Mouse (Mus musculus) neural tube, embryonic 15.5 days (tissue): ENCODE results near the gene Ctsh. TPM values are rescaled to one million over a fixed set of nuclear protein-coding genes. Genes with fewer than 3 reads are reported as not detected.

Experiments used
- ATAC-seq: fragments of 200-750 bp; cut with Nextera tagmentation; 2 replicates; pipeline ENCODE4 v1.8.0; 2017; ENCODE audit warnings: mild to moderate bottlenecking, moderate TSS enrichment, moderate library complexity; ENCODE audit not compliant: low FRiP score
- H3K27ac ChIP-seq: fragments of 300-500 bp; sonication (generic); replicated peaks from 2 replicates; pipeline ENCODE4 v1.5.1; 2015; ENCODE audit warnings: mild to moderate bottlenecking, inconsistent platforms
- H3K27me3 ChIP-seq: fragments of 300-500 bp; sonication (generic); replicated peaks from 2 replicates; pipeline ENCODE4 v1.6.1; 2015; ENCODE audit warnings: inconsistent platforms
- H3K36me3 ChIP-seq: fragments of 300-500 bp; sonication (generic); 2 replicates; pipeline ENCODE4 v1.6.1; 2015; ENCODE audit warnings: inconsistent platforms
- H3K4me1 ChIP-seq: fragments of 300-500 bp; sonication (generic); 2 replicates; pipeline ENCODE4 v1.6.1; 2015; ENCODE audit warnings: inconsistent platforms
- H3K4me2 ChIP-seq: fragments of 300-500 bp; sonication (generic); 2 replicates; pipeline ENCODE4 v1.6.1; 2015; ENCODE audit warnings: inconsistent platforms, mild to moderate bottlenecking, moderate library complexity
- H3K4me3 ChIP-seq: fragments of 300-500 bp; sonication (generic); replicated peaks from 2 replicates; pipeline ENCODE4 v1.5.1; 2015; ENCODE audit warnings: mild to moderate bottlenecking, inconsistent platforms
- H3K9ac ChIP-seq: fragments of 300-500 bp; sonication (generic); replicated peaks from 2 replicates; pipeline ENCODE4 v1.6.1; 2015; ENCODE audit warnings: mild to moderate bottlenecking, inconsistent platforms
- H3K9me3 ChIP-seq: fragments of 300-500 bp; sonication (generic); replicated peaks from 2 replicates; pipeline ENCODE4 v1.6.1; 2016; ENCODE audit warnings: inconsistent platforms
- whole genome bisulfite sequencing: fragments of 180-500 bp; shearing (Covaris S2); methylation state at CpG from one replicate; pipeline ENCODE4 v1.1.7; 2015; ENCODE audit warnings: mixed read lengths; 5-methylcytosine and 5-hydroxymethylcytosine counted together
- polyA plus RNA-seq: library from polyadenylated mRNA; unstranded; fragments of >200 nt; fragmentation: Nextera tagmentation; extraction: Ambion mirVana; gene quantifications from 2 replicates; pipeline ENCODE4 v1.2.1, GENCODE M21; 2015

Gene Ctsh
- polyA plus RNA-seq, 1 experiment from 2014 or later: 41.7 TPM

- Histone ChIP-seq H3K9me3 (no peaks in the 10 kb centered on the region), H3K36me3 (0 out of 2 replicates have a peak, but pooled peaks cover under 1% of the 10 kb centered on the region), H3K4me2 (peak overlapping the region; percentile 76), H3K27ac (peak overlapping the region; percentile 99), H3K4me1 (peaks cover 37% of the 10 kb centered on the region), H3K4me3 (peak overlapping the region; percentile 84), H3K27me3 (no peaks in the 10 kb centered on the region; the same call in 1 of the 2 replicates), H3K9ac (peak overlapping the region; percentile 97)
- under 1% methylated on average over 82 of the region's 82 CpGs for WGBS
- peak; percentile 80 for ATAC-seq
Observed at GRCm38 (mm10) chr9:90113651-90114566, 60.0 kb downstream of the Ctsh start.

- peak within 1 kb of the TSS; percentile 99 for H3K27ac ChIP-seq
- H3K27me3 ChIP-seq: no peaks in the 10 kb centered on the region; the same call in 1 of the 2 replicates
- ATAC-seq: peak; percentile 98
- H3K4me1 ChIP-seq: peaks cover 30% of the 10 kb centered on the region
- H3K9ac ChIP-seq: peak within 1 kb of the TSS; percentile 97
- H3K36me3 ChIP-seq: no peaks in the 10 kb centered on the region
- H3K4me3 ChIP-seq: peak within 1 kb of the TSS; percentile 84
- H3K9me3 ChIP-seq: no peaks in the 10 kb centered on the region
- peak within 1 kb of the TSS; percentile 76 for H3K4me2 ChIP-seq
- WGBS: 1% methylated on average over 38 of the region's 40 CpGs
Observed at GRCm38 (mm10) chr9:90114567-90115307, 60.8 kb downstream of the Ctsh start, which contains the start of gene Morf4l1. Morf4l1 (minus strand) TSS chr9:90114774.

DNA sequence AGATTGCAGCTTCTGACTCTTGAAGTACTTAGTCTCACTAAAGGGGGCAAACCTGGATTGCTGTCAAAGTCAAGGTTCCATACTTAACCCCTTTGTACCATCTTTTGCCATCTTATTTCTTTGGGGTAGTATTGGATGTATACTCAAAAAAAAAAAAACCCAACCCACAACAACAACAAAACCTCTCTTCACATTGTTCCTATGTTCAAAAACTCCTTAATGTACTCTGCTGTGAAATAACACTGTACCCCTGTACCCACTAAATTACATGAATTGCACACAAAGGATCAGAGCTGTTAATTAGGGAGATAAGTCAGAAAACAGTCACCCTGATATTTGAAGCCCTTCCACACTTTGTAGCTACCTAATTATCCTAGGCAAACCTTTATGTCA is 61.4 kb downstream of the Ctsh start:
- Histone ChIP-seq H3K4me2 (peak overlapping the region; percentile 72), H3K9me3 (no peaks in the 10 kb centered on the region), H3K27ac (peak overlapping the region; percentile 82), H3K9ac (peak overlapping the region; percentile 69; the same call in 1 of the 2 replicates), H3K4me3 (peak overlapping the region; percentile 84), H3K36me3 (no peaks in the 10 kb centered on the region), H3K4me1 (peaks cover 26% of the 10 kb centered on the region), H3K27me3 (no peaks in the 10 kb centered on the region; the same call in 1 of the 2 replicates)
- ATAC-seq: no peak

GRCm38 (mm10) chr9:90117234-90117633 is 63.3 kb downstream of the Ctsh start:
- no peak for ATAC-seq
- H3K27ac ChIP-seq: no peak overlapping the region
- H3K9ac ChIP-seq: no peak overlapping the region
- no peak overlapping the region for H3K4me2 ChIP-seq
- H3K36me3 ChIP-seq: no peaks in the 10 kb centered on the region
- peaks cover 12% of the 10 kb centered on the region for H3K4me1 ChIP-seq
- no peaks in the 10 kb centered on the region; the same call in 1 of the 2 replicates for H3K27me3 ChIP-seq
- H3K4me3 ChIP-seq: no peak overlapping the region
- no peaks in the 10 kb centered on the region for H3K9me3 ChIP-seq

GRCm38 (mm10) chr9:90122246-90122740 is 68.3 kb downstream of the Ctsh start:
- H3K9me3 ChIP-seq: no peaks in the 10 kb centered on the region
- H3K27ac ChIP-seq: no peak overlapping the region
- H3K4me3 ChIP-seq: no peak overlapping the region
- no peaks in the 10 kb centered on the region for H3K27me3 ChIP-seq
- H3K4me2 ChIP-seq: no peak overlapping the region
- whole genome bisulfite sequencing: 59% methylated on average over 4 of the region's 4 CpGs
- peaks cover 13% of the 10 kb centered on the region; the same call in 1 of the 2 replicates for H3K4me1 ChIP-seq
- no peak overlapping the region for H3K9ac ChIP-seq
- no peak for ATAC-seq
- no peaks in the 10 kb centered on the region for H3K36me3 ChIP-seq

- Histone ChIP-seq H3K27me3 (no peaks in the 10 kb centered on the region), H3K4me3 (no peak overlapping the region), H3K9me3 (no peaks in the 10 kb centered on the region), H3K36me3 (no peaks in the 10 kb centered on the region), H3K9ac (0 out of 2 replicates have a peak overlapping the region, but pooled peaks have one; percentile 17), H3K4me1 (peaks cover 13% of the 10 kb centered on the region; the same call in 1 of the 2 replicates), H3K4me2 (peak overlapping the region; percentile 29), H3K27ac (no peak overlapping the region)
- WGBS: 38% methylated on average over 11 of the region's 11 CpGs
- ATAC-seq: 0 out of 2 replicates have a peak, but pooled peaks have one; percentile 19
Observed at GRCm38 (mm10) chr9:90124156-90124872, 70.4 kb downstream of the Ctsh start.

DNA sequence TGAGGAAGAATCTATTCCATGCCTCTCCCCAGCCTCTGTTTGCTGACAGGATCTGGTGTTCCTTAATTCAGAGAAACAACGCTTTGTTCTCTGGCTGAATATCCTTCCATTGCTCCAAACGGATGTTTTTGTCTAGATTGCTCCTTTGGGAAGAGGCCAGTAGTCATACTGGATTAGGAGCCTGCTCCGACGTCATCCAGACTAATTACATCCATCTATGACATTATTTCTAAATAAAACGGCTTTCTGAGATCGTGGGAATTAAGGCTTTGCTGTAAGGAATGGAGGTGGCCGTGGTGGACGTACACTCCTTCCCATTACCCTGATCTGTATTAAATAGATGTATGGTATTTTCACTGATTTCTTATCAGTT is 70.9 kb downstream of the Ctsh start:
- Histone ChIP-seq H3K27ac (no peak overlapping the region), H3K9ac (0 out of 2 replicates have a peak overlapping the region, but pooled peaks have one; percentile 17), H3K27me3 (no peaks in the 10 kb centered on the region), H3K4me3 (no peak overlapping the region), H3K36me3 (no peaks in the 10 kb centered on the region), H3K4me2 (peak overlapping the region; percentile 29), H3K4me1 (peaks cover 13% of the 10 kb centered on the region; the same call in 1 of the 2 replicates), H3K9me3 (no peaks in the 10 kb centered on the region)
- ATAC-seq: 0 out of 2 replicates have a peak, but pooled peaks have one; percentile 32
- WGBS: 19% methylated on average over 8 of the region's 8 CpGs

Other genes with a start within 250 kb of the Ctsh start
- gene Rasgrf1, start 144.2 kb upstream of the Ctsh start, polyA plus RNA-seq: 17.3 and 17.6 TPM in 2 replicates
- gene Morf4l1, start 60.6 kb downstream of the Ctsh start, polyA plus RNA-seq: 520 and 554 TPM in 2 replicates
- gene Adamts7, start 108.9 kb downstream of the Ctsh start, polyA plus RNA-seq: 8.0 and 8.5 TPM in 2 replicates
- 6.1 and 7.6 TPM in 2 replicates for gene Tbc1d2b, start 216.7 kb downstream of the Ctsh start, polyA plus RNA-seq